Mouse (Mus musculus): Measurements from ENCODE around the gene Gnb3. TPM values are rescaled to one million over a fixed set of nuclear protein-coding genes. Genes with fewer than 3 reads are reported as not detected.

Gene Gnb3
- total and polyA plus RNA-seq, 3 experiments: 0.64 to 4.1 (median 2.2) TPM

DNA sequence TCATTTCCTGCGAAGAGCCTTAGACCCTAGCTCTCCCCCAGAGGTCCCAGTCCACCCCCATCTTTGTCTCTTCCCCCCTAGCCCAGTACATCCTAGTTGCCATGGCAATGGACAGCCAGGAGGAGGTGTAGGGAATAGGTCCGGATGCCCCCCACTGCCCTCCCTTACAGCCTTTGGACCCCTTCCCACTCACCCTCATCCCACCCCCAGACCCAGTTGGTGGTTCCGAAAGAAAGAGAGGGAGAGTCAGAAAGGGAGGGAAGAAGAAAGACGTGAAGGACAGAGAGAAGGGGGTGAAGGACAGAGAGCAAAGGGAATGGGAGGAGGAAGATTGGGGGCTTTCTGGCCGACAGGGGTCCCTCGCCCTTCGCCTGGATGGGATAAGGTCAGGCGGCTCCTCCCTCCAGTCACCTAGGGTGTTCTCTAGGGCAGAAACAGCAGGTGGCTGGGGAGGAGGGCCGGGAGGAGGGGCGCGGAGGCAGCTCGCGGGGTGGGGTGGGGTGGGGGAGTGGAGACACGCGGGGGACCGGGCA, 23.1 kb upstream of the Gnb3 start:
- peak overlapping the region; percentile 50 to 65 (median 54) for H3K4me3 ChIP-seq (replicated peaks in 1 of 3; ENCODE audit: low read depth in 2 of 3, low read length in 2 of 3, poor library complexity in 1 of 3)
- in situ Hi-C loops (cut with MboI; ENCODE audit: low pct_ligation_motif_present, low pct_unique_long_range_greater_than_20kb, low sequenced_read_pairs): loop anchor here (25.0 kb wide), 1 partner anchor 174 kb away; the partner anchor contains the start of genes Acrbp and Ing4
- H3K9ac ChIP-seq (ENCODE audit: insufficient read depth, low read depth): peak overlapping the region; percentile 68
- H3K27ac ChIP-seq (ENCODE audit: insufficient read depth, low read depth): no peak overlapping the region
- TF ChIP-seq SMC3 (IDR thresholded peaks at IDR 0.05; ENCODE audit: low read depth, low read length): peak; percentile 22; the same call in 1 of the 2 replicates
- no peak for TF ChIP-seq USF1 (IDR thresholded peaks at IDR 0.05; ENCODE audit: low read depth, low read length)
- no peak for TF ChIP-seq MXI1 (IDR thresholded peaks at IDR 0.05; ENCODE audit: low read depth, low read length)
- no peak for TF ChIP-seq ZKSCAN1 (IDR thresholded peaks at IDR 0.05; ENCODE audit: borderline replicate concordance, low read depth, low read length)
- peak in 1 of 2 experiments; percentile 38; a peak in 2 of 4 replicates for TF ChIP-seq CTCF (conservative IDR thresholded peaks at IDR 0.05 in 1 of 2, IDR thresholded peaks at IDR 0.05 in 1 of 2; ENCODE audit: low read depth in 2 of 2, low read length in 2 of 2)
- no peak for TF ChIP-seq PAX5 (IDR thresholded peaks at IDR 0.05; ENCODE audit: low read length)
- H3K9me3 ChIP-seq (replicated peaks; ENCODE audit: low read length): no peaks in the 10 kb centered on the region
- H3K36me3 ChIP-seq (replicated peaks in 1 of 2; ENCODE audit: control insufficient read depth in 1 of 2, insufficient read depth in 1 of 2, low read length in 1 of 2): no peaks in the 10 kb centered on the region
- H3K4me2 ChIP-seq (ENCODE audit: insufficient read depth, low read depth, poor library complexity, severe bottlenecking): peak overlapping the region; percentile 42
- peaks cover 26% of the 10 kb centered on the region for H3K27me3 ChIP-seq (replicated peaks)
- peaks cover 27 to 34% of the 10 kb centered on the region in 2 experiments for H3K4me1 ChIP-seq (ENCODE audit: control insufficient read depth in 1 of 2, insufficient read depth in 2 of 2)
- no peaks in the 10 kb centered on the region for H3K79me2 ChIP-seq (replicated peaks; ENCODE audit: control insufficient read depth, extremely low read depth, insufficient read depth, poor library complexity, severe bottlenecking)
- DNase-seq (ENCODE audit: extremely low read depth): no peak
- dilution Hi-C loops (cut with MboI; ENCODE audit: extremely low pct_ligation_motif_present, extremely low pct_unique_long_range_greater_than_20kb, low sequenced_read_pairs): no loop called here

DNA sequence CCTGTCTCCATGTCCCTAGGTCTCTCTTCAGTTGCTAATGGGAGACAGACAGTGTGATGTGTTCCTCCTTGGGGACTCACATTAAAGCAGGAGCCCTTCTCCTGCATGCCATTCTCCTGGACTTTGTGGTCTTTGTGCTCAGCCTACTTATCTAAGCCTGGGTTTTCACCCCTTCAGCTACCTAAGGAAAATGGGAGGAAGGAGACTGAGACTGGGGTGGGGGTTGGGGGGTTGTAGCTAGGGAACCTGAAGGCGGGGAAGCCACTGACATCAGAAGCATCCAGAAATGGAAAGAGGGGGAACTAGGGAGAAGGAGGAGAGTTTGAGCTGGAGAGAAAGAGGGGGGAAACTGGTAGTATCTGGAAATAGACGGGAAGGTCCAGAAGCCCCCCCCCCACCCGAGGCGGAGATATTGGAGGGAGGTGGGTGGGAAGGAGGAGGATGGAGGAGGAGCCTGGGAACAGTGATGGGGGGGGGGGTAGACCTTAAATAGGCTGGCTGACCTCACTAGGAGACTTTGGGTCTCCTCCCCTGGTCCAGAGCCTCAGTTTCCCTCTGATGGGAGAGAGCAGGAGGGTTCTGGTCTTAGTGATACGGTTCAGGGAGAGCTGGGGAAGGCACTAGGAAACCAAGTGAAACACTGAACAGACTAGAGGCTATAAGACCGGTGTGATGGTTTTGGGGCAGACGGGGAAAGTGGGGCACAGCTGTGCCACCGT, 22.5 kb upstream of the Gnb3 start:
- DNase-seq (ENCODE audit: extremely low read depth): no peak
- H3K4me3 ChIP-seq (replicated peaks in 1 of 3; ENCODE audit: low read depth in 2 of 3, low read length in 2 of 3, poor library complexity in 1 of 3): peak overlapping the region in 2 of 3 experiments; percentile 50 to 54
- dilution Hi-C loops (cut with MboI; ENCODE audit: extremely low pct_ligation_motif_present, extremely low pct_unique_long_range_greater_than_20kb, low sequenced_read_pairs): no loop called here
- no peaks in the 10 kb centered on the region for H3K9me3 ChIP-seq (replicated peaks; ENCODE audit: low read length)
- in situ Hi-C loops (cut with MboI; ENCODE audit: low pct_ligation_motif_present, low pct_unique_long_range_greater_than_20kb, low sequenced_read_pairs): loop anchor here (25.0 kb wide), 1 partner anchor 175 kb away; the partner anchor contains the start of genes Acrbp and Ing4
- no peaks in the 10 kb centered on the region for H3K79me2 ChIP-seq (replicated peaks; ENCODE audit: control insufficient read depth, extremely low read depth, insufficient read depth, poor library complexity, severe bottlenecking)
- TF ChIP-seq UBTF (IDR thresholded peaks at IDR 0.05; ENCODE audit: low read depth, low read length): no peak
- TF ChIP-seq PAX5 (IDR thresholded peaks at IDR 0.05; ENCODE audit: low read length): no peak
- no peak for TF ChIP-seq EP300 (IDR thresholded peaks at IDR 0.05; ENCODE audit: low read length)
- TF ChIP-seq ELF1 (IDR thresholded peaks at IDR 0.05; ENCODE audit: low read depth, low read length): no peak
- no peak for TF ChIP-seq ZNF384 (IDR thresholded peaks at IDR 0.05; ENCODE audit: low read depth, low read length)
- TF ChIP-seq CHD2 (IDR thresholded peaks at IDR 0.05; ENCODE audit: low read length): no peak
- TF ChIP-seq CTCF (conservative IDR thresholded peaks at IDR 0.05 in 1 of 2, IDR thresholded peaks at IDR 0.05 in 1 of 2; ENCODE audit: low read depth in 2 of 2, low read length in 2 of 2): no peak
- no peak for TF ChIP-seq POLR2A (IDR thresholded peaks at IDR 0.05; ENCODE audit: low read depth, low read length)
- no peak for TF ChIP-seq SMC3 (IDR thresholded peaks at IDR 0.05; ENCODE audit: low read depth, low read length)
- TF ChIP-seq CHD1 (IDR thresholded peaks at IDR 0.05; ENCODE audit: low read depth, low read length): no peak
- no peak for TF ChIP-seq MXI1 (IDR thresholded peaks at IDR 0.05; ENCODE audit: low read depth, low read length)
- no peak for TF ChIP-seq MEF2A (IDR thresholded peaks at IDR 0.05; ENCODE audit: borderline replicate concordance, low read depth, low read length)
- no peak for TF ChIP-seq RCOR1 (conservative IDR thresholded peaks at IDR 0.05; ENCODE audit: low read depth, low read length)
- no peak for TF ChIP-seq MAFK (IDR thresholded peaks at IDR 0.05; ENCODE audit: insufficient replicate concordance, low read length)
- TF ChIP-seq USF1 (IDR thresholded peaks at IDR 0.05; ENCODE audit: low read depth, low read length): no peak
- no peak for TF ChIP-seq ZMIZ1 (IDR thresholded peaks at IDR 0.05; ENCODE audit: low read depth, low read length)
- H3K27ac ChIP-seq (ENCODE audit: insufficient read depth, low read depth): no peak overlapping the region
- H3K4me2 ChIP-seq (ENCODE audit: insufficient read depth, low read depth, poor library complexity, severe bottlenecking): peak overlapping the region; percentile 42
- H3K27me3 ChIP-seq (replicated peaks): peaks cover 26% of the 10 kb centered on the region
- H3K4me1 ChIP-seq (ENCODE audit: control insufficient read depth in 1 of 2, insufficient read depth in 2 of 2): peaks cover 27 to 34% of the 10 kb centered on the region in 2 experiments
- 0 out of 2 replicates have a peak overlapping the region, but pooled peaks have one; percentile 20 for H3K9ac ChIP-seq (ENCODE audit: insufficient read depth, low read depth)
- no peaks in the 10 kb centered on the region for H3K36me3 ChIP-seq (replicated peaks in 1 of 2; ENCODE audit: control insufficient read depth in 1 of 2, insufficient read depth in 1 of 2, low read length in 1 of 2)

Data from CH12.LX (cell line).